Mouse (Mus musculus) CD4-positive, CD25-positive, alpha-beta regulatory T cell, adult 4 months (primary cell): ENCODE measurements at regions not wholly inside any gene's neighbourhood (a gene's known extent, or its start where the extent isn't known, plus 50 kb on each side); places are given as distances from the start of the nearest gene placed in this dataset.

Experiments used
- ATAC-seq: one replicate; pipeline ENCODE4 v1.8.0; 2017

DNA sequence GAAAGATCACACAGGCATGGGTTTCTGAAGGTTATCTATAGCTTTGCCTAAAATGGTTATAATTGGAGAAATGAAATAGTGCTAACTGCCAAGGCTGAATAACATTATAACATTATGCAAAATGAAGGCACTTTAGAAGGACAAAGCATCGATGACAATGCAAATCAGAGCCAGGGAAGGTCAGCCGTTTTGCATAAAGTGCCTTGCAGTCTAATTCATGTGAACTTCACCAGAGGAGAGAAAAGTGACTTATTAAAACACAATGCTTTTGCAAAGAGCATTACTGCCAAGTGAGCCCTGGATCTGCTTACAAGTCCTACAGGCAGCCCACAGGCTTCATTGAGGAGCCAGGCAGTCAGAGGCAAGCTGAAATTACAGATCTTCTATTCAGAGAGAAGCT lies 214.0 kb upstream of the A1bg start:
- no peak for ATAC-seq

DNA sequence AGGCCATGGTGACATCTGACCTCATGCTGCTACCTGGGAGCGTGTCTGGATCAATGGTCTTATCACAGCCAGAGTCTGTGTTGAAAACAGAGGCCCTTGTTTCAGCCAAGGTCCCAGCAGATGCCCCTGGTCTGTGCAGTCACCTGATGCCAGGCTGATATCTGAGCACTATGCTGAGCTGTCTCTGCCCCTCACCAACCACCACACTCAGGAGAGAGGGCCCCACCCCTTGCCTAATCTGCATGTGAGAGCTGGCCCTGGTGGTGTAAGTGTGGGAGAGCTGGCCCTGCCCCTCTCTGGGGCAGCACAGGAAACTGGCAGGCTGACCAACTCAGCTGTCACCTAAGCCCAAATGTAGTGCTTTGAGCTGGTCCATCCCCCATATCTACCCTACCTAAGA lies 210.5 kb upstream of the A1bg start:
- no peak for ATAC-seq

DNA sequence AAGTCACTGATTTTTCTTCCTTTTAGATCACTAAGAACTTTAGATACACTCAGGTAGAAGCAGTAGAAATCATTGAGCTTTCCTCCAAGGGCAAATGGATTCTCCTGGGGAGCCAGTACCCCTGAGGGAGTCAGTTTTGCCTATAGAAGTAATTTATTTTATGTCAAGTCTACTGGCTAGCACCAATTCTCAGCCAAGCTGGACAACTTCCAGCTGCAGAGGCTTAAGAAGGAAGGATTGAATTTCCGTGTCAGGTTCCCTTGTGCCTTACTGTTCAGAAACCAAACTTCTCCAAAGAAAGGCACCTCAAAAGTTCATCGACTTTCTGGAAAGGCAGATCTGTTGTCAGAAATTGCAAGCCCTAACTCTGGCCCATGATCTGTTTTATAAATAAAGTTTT lies 205.2 kb upstream of the A1bg start:
- ATAC-seq, result no peak

DNA sequence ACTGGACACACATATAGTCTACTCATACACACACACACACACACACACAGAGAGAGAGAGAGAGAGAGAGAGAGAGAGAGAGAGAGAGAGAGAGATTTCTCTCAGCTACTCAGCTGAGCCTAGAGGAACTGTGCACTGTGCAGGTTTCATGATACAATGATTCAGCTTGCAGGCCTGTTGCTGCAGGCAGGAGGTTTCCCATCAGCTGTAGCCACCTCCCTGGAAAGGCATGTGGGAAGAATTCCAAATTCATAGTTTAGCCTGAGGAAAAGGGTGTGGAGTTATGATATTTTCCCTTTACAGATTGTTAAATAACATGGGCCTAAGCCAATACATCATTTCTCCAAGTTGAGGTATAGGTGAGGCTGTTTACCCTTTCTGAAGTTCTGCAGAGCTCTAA lies 204.3 kb upstream of the A1bg start:
- ATAC-seq, result no peak

DNA sequence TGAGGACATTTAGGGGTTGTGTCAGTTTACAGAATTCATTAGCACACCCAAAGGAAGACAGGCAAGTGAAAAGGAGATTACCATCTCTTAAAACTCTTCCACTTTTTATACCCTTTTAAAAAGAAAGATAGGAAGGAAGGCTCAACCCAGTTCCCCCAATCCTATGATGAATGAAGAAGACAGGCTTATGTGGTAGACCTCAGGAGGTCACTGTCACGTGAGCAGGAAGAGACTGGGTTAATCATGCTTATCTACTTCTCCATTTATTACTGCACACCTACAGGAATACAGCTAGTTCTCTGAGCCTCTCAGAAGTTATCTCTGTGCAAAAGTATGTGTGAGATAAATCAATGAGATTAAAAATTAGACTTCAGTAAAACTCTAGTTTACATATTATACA lies 194.1 kb upstream of the A1bg start:
- ATAC-seq, result no peak

DNA sequence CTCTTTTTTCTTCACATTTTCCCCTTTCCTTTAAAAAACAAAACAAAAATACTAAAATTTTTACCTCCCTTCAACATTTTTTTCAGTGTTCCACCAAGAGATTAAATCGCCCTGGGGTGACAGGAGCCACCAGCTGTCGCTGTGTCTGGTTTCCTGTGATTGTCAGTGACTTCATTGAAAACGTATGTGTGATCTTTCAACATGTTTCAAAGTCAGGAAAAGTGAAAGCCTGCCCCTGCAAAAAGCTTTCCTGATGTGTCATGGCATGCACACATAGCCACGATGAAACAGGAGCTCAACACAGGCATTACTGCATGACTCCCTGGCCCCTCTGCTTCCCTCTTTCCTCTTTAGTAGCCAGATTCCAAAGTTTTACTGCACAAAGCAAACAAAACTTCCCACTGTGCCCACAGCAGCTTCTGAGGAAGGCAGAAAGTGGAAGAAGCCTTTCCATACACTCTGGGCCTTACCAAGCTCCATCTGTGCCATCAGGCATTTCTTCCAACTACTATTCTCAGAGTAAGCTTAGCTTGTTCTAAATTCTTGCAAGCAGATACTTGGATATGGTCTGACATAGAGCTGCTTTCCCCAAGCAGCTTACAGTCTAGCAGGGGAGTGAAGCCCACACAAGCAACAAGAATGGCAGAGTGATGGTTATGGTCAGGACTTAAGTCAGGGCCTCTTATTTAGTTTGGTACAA lies 186.8 kb upstream of the A1bg start:
- ATAC-seq, result no peak

DNA sequence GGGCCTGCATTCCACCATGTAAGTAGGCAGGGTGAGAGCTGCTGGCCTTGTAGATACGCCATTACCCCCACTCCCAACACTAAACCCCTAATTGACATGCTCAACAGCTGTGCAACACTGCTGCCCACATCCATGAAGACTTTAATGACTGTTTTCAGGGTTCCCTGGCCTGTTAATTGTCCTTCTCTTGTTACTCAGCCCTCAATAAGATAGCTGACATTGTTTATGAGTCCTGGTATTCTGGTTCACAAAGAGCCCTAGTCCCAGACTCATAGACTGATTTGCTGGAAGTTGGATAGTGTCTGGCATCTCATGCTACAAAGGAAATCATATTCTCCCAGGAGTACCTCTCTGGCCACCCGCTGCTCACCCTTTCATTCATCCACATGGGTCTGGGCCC lies 186.1 kb upstream of the A1bg start:
- no peak for ATAC-seq

DNA sequence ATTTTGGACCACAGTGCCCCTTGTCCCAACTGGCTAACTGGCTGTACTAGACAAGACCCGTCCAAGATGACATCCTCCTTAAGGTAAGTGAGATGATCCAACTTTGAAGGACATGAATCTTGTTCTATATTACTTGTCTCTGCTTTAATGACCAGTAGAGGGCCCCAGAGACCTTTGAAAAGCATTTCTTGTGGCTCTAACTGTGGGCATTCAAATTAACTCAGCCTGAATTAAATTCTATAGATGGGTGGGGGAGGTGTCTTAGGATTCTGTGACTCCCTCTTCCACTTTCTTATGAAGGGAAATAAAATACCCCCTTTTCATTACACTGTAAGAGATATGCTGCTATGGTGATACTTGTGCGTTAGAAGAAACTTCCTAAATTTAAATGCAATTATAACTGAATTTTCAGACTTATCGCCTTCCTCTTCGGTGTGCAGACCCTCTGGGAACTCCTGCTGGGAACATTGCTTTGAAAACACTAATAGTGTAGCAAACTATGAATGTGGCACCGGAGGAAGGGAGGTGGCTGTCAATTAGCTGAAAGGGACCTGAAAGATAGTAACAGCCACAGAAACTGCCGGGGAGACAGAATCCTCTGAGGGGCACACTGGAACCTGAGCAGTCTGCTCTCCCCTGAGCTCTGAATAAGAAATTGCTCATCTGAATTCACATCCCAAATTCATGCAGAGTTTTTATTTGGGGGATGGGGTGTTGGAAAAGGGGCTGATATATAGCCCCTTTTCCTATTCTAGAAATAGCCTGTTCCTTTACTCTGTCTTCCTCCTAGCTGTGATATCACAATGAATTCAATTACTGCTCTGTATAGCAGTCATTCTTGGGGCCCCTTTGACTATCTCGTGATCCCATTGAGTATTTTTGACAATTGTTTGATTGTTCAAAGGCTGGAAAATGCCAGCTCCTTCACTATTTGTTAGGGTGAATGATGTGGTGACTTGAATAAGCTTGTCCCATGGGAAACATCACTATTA lies 179.9 kb upstream of the A1bg start:
- peak; percentile 43 for ATAC-seq

DNA sequence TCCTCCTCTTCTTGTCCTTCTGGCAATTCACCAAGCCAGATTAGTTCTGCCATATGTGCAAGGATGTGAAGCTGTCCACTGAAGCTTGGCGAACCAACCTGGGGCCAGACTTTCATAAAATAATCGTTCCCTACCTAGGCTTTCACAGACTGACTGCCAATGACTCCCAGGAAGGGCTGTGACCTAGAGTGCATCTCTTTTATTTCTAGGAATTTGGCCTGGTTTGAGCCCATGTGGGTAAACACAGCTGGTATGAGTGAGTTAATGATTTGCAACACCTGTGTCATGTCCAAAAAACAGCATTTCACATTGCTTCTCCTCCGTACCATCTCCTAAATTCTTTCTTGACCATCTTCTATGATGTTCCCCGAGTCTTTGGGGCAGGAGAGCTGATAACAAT lies 178.0 kb upstream of the A1bg start:
- no peak for ATAC-seq

DNA sequence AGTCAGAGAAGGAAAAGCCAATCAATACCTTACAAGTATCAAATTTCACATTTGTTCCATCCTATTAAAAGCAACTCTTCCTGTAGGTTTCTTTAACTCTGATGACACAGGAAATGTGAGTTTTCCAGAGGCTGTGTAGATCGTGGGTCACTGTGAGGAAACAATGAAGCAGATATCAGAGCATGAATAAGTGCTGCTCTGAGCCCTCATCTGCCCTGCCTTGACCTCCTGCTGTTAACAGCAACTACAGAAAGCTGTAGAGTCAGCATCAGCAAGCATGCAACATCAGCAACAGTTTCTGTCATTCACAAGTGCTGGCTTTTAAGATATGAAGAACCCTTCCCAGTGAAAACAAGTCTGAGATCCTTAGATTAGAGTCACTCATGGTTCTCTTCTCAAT lies 176.2 kb upstream of the A1bg start:
- ATAC-seq, result no peak

DNA sequence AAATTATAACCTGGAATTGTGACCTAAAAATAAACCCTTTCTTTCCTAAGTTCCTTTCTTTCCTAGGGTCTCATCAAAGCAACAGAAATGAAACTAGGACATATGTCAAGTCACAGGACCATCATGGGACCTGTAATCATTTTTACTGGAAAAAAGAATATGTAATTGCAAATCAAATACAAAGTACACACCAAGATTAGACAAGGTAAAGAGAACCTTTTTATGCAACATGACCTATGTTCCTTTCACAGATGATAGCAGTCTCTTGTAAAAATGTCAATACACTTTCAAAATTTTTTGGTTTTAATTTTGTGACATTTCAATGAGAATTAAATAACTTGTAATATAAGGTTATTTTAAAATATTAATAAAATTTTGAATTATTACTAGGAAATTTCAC lies 175.7 kb upstream of the A1bg start:
- no peak for ATAC-seq

DNA sequence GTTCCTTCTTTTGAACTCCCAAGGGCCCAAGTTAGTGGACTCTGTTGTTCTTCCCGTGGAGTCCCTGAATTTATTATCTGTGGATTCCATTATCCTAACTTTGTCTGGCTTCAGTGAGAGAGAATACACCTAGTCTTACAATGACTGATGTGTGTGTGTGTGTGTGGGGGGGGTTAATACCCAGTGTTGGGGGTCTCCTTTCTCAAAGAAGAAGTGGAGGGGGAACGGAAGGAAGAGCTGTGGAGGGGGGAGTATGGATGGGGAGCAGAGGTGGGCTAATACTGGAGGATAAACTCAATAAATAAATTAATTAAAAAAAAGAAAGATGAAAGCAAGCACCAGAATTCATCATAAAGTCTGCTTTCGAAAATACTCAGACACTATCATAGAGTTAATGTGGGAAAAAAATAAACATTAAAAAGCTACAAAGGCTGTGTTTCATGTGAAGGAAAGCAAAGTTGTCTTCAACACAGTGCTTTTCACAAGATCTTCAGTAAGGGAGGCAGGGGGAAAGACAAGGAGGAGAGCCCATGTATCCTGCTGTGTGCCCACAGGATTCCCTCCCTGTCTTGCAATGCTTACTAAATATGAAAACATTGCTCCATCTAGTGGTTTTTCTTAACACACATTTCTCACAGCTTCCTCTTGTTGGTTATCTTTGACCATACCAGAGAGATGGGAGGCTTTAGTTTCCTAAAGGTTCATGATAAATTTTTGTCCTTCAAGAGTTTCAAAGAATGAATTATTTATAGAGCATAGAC lies 173.4 kb upstream of the A1bg start:
- ATAC-seq, result no peak

DNA sequence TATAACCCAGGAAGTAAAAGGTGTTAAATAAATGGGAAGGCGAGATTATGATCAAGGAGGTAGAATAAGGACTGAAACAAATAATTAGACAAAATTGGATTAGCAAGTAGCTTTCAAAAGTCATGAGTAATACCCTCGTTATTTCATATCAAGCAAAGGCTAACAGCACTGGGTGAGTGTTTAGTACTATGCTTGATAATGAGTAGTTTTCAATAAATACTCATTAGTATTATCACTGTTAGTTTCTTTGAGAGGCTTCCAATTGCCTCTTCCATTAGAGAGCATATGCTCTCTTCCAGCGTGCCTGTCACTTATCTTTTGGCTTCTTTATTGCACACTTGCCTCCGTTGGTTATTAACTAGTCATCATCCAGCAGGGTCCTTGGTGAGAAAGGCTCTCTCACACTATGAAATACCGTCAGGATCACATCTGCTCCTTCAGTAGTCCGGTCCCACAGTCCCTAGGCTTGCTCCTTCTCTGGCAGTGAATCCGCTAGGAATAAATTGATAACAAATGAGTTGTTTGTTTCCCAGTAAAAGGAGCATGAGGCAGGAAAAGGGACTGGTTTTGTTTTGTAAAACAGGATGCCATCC lies 132.3 kb upstream of the A1bg start:
- no peak for ATAC-seq

DNA sequence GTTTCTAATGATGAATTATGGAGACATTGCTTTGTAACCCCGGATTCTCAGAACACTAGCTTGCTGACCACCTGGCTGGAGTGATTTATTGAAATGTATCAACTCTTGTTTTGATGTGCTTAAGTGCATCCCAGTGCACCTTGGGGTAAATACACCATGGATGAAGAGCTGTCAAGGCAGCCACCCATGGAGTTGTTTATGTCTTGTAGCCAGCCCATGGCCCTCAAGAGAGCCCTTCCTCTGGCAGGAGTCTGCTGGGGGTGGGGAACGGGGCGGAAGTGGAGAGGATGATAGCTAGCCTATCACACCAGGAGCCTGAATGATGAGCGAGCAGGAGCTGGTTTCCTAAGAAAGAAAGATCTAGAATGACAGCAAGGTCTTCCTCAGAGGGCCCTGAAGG lies 128.6 kb upstream of the A1bg start:
- no peak for ATAC-seq

DNA sequence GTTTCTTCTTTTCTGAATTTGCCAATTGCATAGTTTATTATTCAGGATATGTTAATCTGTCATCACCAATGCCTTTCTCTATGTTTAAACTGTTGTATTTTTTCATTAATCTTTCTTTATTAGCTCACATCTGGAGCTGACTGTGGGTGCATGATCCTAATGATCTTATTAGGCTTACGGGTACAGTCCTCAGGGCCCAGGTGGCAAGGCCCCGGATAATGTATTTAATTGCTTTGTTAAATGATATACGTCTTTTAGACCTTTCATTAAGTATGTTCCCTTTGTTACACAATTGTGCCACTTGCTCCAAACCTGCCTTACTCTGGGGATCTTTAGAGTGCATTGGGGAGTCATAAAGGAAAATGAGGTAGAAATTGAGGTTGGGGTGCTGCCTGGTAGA lies 86.7 kb upstream of the A1bg start:
- ATAC-seq, result no peak

DNA sequence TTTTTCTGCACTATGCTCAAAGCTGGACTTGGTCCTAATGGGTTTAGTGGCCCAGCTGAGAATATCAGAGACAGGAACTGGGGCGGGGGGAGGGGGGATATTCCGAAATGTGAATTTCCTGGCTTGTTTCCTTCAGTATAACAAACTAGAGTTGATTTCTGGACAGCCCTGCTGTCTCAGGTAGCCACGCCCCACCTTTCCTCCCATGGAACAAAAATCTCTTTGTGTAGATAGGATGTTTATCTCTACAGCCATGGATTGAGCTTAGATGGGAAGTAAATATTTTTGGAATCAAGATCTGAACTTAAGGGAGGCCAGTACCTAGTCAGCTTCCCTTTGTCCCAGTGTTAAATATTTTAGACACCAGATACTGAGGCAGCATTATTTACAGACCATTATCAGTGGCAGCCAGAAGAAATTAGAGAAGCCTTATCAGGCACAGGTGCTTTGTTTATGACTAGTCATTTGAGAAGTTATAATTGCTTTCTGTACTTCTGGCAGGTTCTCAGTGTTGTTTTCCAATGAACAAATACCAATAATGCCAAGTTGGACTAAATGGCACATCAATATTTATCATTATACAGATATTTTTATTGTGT lies 84.7 kb upstream of the A1bg start:
- ATAC-seq, result no peak

DNA sequence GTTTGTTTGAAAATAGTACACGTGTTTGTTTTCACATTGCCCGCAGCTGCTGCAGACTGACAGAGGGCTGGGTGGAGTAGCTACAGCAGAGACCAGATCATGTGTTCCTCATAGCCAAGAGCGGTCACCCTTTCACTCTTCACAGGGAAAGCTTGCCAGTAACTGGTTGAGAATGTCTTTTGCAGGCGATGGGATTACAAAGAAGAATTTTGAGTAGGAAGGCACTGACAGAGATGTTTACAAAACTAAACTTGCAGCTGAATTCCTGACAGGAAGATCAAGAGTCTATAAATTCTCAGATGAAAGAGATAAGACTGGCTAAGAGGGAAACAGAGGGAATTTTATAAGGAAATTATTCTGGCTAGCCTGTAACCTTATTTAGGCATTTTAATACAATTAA lies 83.8 kb upstream of the A1bg start:
- ATAC-seq, result no peak

DNA sequence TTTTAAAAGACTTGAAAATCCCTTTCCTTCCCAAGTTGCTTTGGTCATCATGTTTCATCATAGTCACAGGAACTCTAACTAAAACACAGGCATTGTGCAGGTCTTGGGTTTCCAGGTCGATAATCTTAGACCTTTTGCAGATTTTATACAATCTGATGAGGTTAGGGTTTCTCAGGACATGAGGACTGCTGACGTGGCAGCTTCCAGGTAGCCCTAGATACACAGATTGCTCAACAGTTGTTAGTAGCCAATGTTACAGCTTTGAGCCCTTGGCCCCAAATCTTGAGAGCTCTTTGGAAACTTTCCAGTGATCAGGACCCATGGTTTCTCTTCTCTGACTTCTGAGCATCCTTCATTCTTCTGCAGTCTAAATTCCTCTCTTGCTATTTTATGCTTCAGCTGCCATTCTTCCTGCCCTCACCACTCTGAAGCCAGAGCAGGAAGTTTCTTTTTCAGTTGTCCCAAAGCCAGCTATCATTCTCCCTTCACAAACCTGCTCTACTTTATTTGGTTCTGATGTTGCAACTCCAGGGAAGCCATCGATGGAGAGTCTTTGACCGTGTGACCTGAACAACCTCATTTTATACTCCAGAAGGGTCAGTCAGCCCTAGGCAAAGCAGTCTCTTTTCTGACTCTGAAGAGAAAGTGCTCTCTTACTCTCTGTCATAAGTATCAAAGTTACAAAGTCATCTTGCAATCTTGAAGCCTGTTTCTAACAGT lies 71.3 kb upstream of the A1bg start:
- no peak for ATAC-seq

DNA sequence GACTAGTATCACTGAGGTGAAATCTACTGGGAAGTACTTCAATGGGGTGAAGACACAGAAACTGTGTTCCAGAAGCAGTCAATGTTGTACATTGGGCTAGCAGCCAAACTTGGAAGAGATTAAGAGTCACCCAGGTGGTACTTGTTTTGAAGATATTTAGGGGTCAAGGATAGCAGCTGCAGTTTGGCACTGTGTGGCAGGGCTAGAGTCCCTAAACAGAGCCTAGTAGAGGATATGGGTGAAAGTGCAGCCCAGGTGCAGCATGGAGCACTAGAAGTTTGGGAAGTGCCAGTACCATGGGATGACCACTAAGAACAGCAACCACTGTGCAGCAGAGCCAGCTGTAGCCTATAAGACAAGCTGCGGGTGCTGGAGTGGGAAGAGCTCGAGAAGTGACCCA lies 70.6 kb upstream of the A1bg start:
- ATAC-seq, result no peak

DNA sequence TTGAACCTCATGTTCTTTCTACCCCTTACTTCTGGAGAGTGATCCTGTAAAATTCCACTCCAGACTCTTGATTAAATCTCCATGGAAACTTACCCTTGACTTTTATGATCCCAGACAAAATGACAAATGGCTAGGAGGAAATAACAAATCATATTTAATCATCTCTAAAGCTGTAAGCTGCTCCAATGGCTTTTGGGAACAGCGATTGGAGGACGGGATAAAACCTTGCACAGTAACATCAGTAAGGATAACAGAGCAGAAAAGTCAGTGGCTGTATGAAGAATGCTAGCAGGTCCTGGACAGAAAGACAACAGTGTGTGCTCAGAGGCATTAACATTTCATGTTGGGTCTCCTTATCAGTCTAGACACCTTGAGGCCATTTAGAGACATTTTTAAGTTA lies 59.8 kb upstream of the A1bg start:
- no peak for ATAC-seq
